Mouse (Mus musculus) urinary bladder, postnatal 14 days (tissue): ENCODE results near the gene Egln1.
A peak's percentile ranks its signal among the peaks of the same experiment; 100 is the strongest.

Experiments used
- DNase-seq: peaks from one replicate; pipeline ENCODE4 v3.0.0; 2021; ENCODE audit warnings: low spot score

The Egln1 gene

DNA sequence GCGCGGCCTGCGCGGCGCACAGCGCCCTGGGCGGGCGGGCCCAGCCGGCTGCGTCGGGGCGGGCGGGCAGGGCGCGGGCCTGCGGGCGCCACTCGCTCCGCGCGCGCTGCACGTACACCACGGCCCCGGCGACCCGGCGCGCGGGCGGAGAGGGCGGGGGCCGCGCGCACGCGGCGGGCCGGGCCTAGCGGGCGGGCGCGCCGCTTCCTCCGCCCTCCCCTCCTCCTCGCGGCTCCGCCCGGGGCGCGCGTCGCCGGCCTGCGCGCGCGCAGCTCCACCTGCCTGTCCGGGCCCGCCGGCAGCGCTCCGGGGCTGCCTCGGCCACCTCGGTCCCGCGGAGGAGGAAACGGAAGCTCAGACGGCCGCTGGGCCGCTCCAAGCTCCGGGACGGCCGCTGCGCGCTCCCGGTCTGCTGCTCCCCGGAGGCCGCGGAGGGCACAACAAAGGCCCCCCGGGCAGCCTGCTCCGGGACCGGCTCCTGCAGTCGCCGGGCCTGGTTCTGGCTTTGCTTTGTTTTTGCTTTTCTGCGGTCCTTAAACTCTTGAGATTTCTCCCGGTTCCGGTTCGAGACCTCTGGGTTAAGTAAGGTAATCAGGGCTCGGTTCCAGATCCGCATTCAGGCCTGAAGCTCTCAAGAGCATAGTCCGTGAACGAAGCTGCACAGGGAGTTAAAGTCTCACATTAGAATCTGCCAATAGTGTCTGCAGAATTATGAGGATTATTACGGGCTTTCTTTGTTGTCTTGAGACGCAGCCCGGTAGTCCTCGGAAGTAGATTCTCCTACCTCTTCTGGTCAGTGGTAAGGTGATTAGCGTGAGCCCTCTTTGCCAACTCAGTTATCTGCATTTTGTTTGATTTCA is at the start of gene Egln1:
Gene Egln1 (minus strand): TSS at position 116 of the 860 bp plus-strand sequence.
- peak; percentile 84 for DNase-seq

DNA sequence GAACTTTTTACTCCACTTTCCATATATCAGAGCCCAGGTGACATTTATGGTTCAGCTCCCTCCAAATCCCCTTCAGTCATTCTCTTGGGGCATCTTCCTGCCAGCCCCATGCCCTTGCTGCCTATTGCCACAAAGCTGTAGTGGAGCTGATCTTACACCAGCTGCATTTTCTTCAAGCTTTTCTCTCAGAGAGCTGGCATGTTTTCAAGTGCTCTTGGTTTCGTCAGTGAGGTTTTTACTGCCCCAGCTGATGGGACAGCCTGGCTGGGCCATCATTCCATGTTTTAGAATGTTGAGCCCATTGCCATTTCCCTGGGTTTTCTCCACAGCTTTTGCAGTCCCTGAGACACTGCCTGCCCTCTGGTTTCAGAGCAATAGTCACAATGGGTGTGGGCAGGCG is 46.7 kb upstream of the Egln1 start:
- DNase-seq, result no peak

DNA sequence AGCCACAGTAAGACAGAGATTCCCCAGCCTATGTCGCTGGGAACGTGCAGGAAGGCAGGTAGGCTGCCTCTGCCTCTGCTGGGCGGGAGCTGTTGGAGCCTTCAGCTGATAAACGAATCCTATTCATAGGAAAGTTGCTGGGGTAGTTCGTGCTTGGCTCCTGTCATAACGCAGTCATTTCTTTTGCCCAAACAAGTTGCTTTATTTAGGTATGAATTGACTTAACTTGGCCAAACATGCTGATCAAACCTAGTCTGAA is 42.5 kb upstream of the Egln1 start:
- peak; percentile 12 for DNase-seq

DNA sequence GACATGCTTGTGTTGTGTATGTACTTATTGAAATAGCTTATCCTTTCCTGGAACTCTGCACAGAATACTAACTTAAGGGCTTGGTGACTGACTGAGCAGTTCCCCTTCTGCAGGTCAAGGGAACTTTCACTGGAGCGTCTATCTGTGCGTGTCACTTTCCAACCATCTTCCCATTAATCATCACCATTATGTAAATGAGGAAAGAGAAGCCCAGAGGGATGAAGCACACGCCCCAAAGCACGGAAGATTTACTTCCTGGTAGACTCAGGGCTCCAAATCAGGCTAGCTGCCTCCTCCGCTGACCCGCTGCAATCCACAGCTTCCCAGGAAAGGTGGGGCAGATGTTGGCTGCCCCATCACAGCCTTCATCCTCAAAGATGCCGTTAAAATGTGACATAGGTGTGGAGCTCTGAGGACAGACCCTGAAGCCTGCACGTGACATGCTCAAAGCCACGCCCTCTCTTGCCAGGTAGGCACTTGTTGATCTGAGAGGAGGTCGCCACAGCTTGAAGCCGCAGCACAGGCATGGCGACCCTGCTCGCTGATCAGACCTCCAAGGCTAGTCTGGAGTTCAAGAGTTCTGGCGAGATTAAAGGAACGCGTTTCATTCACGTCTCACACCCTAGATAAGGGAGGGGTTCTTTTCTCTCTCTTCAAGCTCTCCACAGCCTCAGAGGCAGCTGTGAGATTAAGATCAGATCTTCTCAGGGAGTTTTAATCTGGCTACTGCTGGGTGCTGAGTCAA is 42.0 kb upstream of the Egln1 start:
- DNase-seq, result no peak

DNA sequence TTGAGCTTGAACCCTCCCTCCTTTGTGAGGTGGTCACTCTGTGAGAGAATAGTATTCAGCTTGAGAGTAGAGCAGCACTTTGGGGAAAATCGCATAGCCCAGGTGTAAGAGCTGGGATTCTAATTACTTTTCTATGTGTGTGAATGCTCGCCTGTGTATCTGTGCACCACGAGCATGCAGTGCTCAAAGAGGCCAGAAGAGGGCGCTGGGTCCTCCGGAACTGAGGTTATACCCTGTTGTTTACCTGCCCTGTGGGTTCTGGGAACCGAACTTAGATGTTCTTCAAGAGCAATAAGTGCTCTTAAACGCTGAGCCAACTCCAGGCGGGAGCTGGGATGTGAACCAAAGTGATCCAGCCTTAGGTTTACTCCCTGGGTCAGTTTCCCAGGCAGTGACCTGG is 31.7 kb upstream of the Egln1 start:
- no peak for DNase-seq

DNA sequence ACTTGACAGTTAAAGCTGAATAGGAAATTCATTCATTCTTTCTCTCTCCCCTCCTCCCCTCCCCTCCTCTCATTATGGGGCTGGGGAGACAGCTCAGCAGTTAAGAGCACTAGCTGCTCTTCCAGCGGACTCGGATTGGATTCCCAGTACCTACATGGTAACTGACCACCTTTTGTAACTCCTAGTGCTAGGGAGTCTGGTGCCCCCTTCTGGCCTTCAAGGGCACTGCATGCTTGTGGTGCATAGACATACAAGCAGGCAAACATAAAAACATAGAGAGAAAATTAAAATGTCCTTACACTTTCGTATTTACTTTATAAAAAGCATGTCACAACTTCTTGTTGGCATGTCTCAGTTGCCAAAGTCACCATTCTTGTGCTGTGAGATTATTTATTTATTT is 30.9 kb upstream of the Egln1 start:
- no peak for DNase-seq

DNA sequence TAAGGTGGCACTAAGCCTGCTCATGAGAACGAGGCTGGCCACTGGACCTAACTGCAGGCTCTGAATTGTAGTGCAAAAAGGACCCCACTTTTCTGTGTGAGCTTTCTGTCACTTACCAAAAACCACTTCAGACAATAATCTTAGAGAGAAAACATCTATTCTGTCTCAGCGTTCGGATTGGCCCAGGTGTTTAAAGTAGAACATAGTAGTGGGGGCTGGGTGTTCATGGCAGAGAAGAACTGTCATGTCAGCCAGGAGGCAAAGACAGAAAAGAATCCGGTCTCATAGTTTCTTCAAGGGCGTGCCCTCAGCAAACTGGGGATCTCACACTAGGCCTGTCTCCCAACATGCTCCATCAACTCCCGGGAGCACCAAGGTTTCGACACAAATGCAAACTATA is 28.9 kb upstream of the Egln1 start:
- DNase-seq, result no peak

DNA sequence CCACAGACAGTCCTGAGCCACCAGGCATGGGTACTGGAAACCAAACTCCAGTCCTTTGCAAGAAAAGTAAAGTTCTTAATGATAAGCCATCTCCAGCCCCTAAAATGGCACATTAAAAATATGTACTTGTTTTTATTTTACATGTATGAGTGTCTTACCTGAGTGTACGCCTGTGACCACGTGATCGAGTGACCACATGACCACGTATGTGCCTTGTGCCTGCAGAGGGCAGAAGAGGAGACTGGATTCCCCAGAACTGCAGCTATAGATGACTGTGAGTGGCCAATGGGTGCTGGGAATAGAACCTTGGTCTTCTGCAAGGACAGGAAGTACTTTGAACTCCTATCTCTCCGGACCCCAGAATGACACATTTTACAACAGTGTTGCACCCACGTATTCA is 27.1 kb upstream of the Egln1 start:
- DNase-seq, result no peak

DNA sequence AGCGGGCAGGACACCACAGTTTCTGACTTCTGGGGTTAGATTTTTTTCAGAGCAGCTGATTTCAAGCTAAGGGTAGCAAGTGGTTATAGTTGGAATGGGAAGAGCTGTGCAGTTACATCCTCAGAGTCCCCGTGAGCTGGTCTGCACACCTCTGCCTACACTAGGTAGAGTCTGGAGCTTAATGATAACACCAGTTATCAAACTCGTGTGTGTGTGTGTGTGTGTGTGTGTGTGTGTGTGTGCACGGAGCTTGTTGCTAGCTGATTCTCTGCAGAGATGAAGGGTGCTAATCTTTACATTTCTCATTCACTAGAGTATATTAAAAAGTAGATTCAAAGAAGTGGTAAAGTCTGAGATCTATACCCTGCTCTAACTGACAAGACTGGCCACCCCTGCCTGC is 25.1 kb upstream of the Egln1 start:
- no peak for DNase-seq

DNA sequence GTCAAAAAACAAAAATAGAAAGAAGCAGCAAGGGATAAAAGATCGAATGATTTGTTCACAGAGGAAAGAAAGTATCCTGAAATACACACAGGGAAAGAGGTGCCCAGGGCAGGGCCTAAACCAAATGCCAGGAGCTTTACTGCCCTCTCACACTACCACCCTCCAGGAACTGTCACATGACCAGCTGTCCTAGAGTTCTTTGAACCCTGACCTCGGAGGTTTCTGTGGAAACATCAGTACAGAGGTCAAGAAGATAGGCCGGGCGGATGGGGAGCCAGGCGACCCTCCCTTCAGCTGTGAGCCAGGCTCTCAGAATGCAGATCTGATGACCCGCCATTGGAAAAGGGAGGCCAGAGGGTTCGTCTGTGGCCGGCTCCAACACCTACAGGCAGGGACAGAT is 24.1 kb upstream of the Egln1 start:
- DNase-seq, result no peak

DNA sequence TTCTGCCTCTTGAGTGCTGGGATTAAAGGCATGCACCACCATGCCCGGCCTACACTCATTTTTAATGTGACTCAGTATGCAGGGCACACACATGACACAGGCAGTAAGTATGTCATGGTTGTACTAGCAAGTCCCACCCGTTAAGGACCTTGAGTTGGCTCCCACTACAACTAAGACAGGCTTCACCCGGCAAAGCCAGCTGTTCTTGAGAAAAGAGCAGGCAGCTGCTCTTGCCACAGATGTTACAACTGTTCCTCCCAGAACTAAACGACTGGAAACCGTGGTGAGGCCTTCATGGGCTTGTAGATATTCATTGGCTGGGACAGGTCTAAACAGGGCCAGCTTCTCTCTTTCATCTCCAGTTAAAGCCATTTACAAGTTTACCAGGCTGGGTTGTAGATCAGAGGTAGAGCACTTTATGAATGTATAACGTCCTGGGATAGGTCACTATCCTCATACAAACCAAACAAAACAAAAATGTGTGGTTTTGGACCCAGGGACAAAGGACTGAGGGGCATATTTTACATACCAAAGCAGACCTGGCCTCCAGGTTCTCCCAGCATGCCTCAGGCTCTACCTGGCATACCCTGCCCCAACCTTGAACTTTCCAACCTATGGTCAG is 21.3 kb upstream of the Egln1 start:
- no peak for DNase-seq

DNA sequence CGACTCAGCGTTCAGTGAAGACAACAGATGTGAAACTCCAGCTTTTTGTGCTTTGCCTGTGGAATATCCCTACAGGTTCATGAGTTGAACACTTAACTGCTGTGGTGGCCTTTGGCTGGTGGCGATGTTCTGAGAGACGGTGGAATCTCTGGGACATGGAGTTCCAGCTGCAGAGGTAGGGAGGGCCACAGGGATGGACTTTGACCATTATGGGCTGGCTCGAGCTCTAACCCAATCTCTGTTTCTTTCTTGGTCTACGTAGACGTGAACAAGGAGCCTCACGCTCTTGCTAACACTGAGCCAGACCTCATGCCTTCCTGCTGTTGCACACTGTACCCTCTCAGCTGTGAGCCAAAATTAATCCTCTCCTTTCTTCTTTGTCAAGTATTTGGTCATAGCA is 15.8 kb upstream of the Egln1 start:
- DNase-seq, result no peak

DNA sequence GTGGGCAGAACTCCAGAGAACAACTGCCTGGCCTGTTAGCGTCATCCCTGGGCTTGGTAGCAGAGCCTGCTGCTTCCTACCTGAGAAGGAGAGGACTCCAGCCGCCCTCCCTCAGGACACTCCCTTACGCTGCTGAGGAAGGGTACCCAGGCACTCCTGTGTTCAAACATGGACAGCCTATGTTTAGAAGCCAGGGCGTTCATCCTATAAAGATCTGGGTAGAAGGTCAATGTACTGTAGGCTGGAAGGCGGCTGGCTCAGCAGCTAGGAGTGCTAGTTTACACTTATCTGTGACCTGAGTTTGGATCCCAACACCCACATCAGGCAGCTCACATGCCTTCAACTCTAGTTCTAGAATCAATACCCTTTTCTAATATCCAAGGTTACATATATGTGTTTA is 14.1 kb upstream of the Egln1 start:
- DNase-seq, result no peak

DNA sequence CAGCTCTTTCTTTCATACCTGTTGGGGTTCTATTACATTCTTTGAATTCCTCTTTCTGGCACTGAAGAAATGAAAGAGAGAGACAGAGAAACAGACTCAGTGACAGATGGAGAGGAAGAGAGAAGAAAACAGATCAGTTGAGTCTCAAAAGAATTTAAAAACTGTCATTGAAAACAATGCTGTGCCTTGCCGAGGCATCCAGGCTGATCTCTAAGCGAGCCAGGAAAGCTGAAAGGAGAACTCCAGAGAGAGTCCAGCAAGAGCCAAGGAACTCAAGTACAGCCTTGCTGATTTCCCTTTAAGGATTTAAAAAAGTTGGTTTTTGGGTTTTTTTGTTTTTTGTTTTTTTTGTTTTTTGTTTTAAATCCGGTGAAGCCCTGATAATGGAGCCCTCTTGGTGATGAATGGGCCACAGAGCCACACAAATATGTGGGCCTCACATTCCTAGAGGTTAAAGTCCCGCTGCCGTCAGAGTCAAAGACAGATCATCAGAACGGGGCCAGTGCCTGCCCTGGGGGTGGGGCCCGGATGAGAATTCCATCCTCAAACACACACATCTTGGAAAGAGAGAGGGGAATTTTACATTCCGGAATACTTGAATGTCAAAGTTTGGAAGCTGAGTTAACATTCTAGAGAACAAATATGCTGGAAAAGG is 11.2 kb upstream of the Egln1 start:
- no peak for DNase-seq

DNA sequence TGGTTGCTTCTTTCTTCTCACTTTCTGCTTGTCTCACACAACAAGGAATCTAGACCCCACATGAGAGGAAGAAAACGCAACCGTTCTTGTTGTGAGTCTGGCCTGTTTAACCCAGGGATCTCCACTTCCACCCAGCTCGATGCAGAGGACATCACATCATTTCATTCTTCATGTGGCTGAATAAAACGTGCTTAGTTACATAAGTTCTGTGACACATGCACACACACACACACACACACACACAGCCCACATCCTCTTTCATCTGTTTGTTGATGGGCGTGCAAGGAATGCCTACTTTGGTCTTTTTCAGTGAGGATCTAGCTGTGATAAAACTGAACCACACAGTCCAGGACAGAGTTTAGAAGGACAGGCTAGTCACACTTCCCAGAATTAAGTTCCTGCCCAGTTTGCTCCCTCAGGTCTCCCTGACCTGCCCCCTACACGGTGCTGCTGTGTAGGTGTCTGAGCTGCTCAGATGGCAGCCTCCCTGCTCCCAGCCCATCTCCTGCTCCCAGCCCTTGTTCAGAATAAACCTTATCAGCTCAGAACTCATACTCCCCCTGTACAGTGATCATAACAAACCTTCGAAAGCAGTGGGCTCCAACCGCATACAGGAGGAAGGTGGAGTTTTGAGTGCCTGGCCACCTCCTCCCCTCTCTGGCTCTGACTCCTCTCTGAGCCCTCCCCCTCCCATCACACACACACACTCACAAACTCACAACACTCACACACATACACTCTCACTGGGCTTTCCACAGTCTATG is 10.5 kb upstream of the Egln1 start:
- DNase-seq, result no peak

DNA sequence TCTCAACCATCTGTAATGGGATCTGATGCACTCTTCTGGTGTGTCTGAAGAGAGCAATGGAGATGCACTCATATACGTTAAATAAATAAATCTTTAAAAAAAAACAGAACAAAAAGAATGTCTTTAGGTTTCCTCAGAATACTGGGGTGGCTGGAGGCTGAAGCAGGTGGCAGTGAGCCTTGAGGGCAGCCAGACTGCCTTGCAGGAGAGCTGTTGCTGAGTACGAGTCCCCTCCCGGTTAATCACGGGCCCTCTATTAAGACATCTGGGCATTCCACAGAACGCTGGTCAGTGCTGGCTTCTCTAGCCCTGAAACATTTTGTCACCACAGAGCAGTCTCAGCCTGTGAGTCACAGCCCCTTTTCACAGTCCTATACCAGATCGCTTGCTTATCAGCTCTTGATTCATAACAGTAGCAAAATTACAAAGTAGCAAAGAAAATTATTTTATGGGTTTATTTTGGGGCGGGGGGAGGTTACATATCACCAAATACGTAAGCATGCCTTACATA is 5.5 kb upstream of the Egln1 start:
- no peak for DNase-seq

DNA sequence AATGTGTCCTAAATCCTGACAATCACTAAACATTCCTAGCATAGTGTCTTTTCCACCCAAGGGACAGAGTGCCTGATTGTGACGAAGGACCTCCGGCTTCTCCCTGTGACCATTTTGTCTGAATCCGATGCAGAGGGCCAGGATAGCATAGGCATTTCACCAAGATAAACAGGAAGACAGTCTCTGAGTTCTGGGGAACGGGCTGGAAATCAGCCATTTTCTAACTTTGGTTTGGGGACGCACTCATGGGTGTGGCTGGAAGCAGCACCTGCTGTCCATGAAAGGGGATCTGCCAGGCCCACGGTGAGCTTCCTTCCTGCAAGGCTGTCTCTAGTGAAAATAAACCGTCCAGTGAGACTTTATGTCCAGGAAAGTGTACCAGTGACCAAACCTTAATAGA is 4.1 kb upstream of the Egln1 start:
- no peak for DNase-seq

DNA sequence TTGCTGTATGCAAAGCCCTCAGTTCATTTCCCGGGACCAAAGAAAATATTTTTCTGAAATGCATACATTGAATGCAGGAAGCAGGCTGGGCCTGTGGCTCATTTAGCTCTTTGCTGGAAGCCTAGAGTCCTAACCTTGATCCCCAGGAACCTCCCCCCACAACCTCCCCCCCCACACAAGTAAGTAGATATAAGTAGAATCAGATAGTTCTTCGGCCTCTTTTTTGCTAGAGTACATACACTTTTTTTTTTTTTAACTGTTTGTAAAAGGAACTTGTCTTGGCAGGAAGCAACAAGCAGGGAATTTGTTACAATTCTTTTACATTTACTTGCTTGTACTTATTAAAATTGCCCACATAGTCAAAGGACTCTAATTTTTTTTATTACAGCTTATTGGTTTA is 1.7 kb upstream of the Egln1 start:
- DNase-seq, result no peak

DNA sequence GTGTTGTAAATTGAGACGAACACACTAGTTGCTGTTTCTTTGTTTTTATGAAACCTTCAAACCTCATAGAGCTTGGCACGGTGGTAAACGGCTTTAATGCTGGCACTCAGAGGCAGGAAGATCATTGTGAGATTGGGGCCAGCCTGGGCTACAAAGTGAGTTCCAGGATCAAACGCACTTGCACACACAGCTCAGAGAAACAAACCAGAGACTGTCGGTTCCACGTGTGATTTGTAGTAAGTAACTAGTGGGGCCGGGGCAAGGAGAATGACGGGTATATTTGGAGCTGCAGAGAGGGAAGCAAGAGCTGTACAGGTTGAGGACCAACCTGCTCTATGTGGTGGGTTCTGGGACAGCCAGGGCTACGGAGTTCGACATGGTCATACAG is 939 bp upstream of the Egln1 start:
- no peak for DNase-seq

DNA sequence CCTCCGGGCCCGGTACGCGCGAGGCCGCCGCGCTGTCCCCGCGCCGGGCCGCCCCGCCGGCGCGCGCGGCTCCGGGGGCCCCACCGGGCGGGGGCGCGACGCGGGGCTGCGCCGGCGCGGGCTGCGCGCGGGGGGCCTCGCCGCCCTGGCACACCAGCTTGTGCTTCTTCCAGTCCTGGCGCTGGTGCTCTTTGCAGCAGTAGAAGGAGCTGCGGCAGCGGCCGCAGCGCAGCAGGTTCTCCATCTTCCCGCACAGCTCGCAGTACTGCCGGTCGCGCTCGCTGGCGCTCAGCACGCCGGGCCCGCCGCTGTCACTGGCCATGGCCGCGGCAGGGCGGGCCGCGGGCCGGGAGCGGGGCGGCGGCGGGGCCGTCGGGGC is 402 bp downstream of the Egln1 start:
- DNase-seq, result no peak

DNA sequence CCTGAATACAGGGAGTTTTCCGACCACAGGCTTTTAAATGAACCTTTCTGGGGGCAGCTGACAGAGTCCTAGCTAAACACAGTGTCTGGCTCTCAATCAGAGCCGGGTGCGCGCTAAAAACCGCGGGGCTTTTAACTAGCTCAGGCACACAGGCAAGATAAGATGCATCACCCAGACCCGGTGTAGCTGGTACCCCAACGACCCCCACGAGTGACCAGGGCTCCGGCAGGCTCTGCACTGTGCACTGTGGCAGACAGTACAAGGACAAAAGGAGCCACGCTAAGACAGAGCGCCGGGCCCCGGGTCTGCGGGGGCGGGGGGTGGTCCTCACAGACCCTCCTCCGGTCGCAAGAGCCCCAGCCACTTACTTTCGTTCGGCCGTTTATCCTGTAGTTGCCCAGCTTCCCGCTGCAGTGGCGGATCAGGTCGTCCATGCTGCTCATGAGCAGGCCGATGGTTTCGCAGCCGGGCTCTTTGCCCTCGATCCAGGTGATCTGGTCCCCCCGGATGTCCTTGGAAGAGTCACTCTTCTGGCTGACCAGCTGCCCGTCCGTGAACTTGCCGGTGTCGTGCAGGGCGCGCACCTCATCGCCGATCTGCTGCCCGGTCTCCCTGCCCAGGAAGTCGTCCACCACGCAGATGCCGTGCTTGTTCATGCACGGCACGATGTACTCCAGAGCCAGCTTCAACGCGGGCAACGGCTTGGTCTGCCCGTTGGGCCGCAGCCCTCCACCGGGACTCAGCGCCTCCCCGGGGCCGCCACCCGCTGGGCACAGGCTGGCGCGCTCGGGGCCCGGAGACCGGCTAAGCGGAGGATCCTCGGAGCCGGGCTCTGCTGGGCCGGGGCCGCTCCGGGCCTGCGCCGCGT is 1.0 kb downstream of the Egln1 start:
- peak; percentile 40 for DNase-seq
